Mouse (Mus musculus) MN1 (cell line): Measurements from ENCODE around the gene Ercc4.
A peak's percentile ranks its signal among the peaks of the same experiment; 100 is the strongest.
"Not testable (repeated sequence)": the region's sequence is repeated elsewhere in the genome, so short reads cannot be mapped to it uniquely, and the experiment has no call there.

ENCODE experiments used
- DNase-seq: peaks from one replicate; pipeline ENCODE4 v3.0.0-alpha.2; 2016; ENCODE audit warnings: low spot score

Ercc4 gene

DNA sequence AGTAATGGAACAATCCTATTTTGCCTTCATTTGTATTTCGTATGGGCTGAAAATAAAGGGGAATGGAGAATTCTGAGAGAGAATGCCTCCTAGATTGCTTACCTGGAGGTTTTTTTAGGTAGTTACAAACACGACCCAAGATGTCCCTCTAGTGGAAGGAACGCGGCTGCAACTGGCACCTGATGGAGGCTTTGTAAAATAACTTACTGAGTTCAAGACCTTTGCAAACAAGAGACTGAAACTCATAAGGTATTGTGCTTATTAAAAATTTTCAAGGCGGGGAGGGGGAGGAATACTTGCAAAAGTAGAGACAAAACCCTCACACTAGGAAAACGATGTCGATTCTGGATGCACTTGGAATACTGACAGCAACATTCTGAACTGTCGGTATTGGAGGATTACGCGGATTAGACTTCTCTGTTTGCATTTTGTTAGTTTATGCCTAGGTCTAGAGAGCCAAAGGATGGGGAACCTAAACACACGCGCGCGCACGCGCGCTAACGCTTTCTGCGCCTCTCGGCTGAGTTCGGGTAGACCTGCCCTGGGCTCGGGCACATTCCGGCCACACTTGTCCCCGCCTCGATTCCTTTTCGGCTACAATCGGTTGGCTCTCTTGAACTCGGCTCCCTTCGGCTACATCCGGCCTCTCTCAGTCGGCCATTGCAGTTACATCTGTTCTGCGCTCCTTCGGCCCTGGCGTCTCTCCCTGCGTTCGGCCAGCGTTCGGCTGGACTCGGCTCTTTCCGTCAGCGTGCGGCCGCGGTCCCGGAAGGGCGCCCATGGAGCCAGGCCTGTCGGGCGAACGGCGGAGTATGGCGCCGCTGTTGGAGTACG lies at the start of gene Ercc4:
TSS of gene Ercc4 (plus strand) at position 529 of the 834 bp plus-strand sequence.
- DNase-seq = peak; percentile 97

DNA sequence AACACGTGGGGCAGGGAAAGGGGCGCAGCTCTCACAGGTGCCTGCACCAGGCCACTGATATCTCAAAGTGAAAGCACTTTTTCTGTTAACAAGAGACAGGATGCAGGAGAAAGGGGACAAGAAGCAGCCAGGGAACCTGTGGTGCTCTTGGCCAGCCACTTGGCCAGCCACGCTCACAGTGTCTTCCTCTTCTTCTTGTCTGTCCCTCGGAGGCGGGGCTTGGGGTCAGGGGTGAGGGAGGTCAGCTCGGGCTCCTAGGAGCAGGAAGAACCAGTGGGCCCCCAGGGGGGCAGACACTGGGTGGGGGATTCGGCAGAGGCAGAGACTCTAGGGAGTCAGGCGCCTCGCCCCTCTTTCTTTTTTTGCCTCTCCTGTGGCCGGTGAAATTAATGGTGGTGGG lies 48.4 kb upstream of the Ercc4 start:
- DNase-seq = no peak

- DNase-seq = no peak
Observed at GRCm38 (mm10) chr16:13074176-13074575, 35.3 kb upstream of the Ercc4 start.

DNA sequence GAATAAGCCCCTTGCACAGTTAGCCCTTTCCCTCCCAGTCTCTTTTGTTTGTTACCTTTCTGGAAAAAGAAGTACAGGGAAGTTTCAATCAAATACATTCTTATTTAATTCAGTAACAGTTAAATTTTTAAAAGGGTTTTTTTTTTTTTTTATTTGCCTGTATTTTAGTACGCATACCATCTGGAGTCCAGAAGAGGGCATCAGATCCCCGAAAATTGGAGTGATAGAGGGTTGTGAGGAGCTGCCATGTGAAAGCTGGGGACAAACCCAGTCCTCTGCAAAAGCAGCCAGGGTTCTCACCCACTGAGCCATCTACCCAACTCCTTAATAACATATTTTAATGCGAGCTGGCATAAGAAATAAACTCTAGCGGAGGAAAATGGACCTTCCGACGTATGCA lies 29.3 kb upstream of the Ercc4 start:
- no peak for DNase-seq

- DNase-seq = no peak
Observed at GRCm38 (mm10) chr16:13083155-13083798, 26.2 kb upstream of the Ercc4 start.

GRCm38 (mm10) chr16:13108356-13108755 lies 1.1 kb upstream of the Ercc4 start:
- DNase-seq = no peak

- no peak for DNase-seq
Observed at GRCm38 (mm10) chr16:13109990-13110595, 609 bp downstream of the Ercc4 start.

- DNase-seq = no peak
Observed at GRCm38 (mm10) chr16:13114821-13115220, 5.3 kb downstream of the Ercc4 start.

DNA sequence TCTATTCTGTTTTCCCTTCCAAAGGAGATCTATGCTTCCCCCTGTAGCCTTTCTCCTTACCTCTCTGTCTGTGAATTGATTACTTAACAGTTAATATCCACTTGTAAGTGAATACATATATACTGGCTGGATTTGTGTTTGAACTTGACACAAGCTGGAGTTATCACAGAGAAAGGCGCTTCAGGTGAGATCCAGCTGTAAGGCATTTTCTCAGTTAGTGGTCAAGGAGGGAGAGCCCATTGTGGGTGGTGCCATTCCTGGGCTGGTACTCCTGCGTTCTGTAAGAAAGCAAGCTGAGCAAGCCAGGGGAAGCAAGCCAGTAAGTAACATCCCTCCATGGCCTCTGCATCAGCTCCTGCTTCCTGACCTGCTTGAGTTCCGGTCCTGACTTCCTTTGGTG lies 6.0 kb downstream of the Ercc4 start:
- DNase-seq = not testable (repeated sequence)

DNA sequence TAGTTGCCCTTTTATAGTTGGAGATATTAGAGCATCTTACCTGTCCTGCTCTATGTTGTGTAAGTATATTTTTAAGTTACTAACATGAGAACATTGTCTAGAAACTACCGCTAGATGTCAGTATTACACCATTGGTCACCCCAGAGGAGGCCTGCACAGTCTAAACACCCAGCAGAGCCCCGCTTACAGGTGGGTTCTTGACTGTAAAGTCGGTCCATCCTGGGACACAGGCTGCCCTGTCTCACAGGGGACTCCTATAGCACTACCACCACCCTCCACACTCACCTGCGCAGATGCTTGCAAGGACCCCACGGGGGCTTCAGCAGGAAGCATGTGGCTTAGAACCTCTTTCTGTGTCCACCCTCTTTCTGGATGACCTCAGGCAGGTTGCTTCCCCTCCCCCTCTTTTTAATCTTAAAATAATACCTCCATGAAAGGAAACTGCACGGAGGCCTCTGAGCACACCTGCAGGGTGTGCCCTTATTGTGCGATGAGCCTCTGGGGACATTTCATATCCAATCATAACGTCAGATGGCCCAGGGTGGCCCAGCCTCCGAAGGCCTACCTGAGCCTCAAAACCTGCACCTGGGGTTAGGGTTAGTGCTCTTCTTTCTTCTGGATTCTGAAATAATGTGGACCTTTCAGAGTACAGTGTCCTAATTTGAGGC lies 7.9 kb downstream of the Ercc4 start:
- peak; percentile 80 for DNase-seq

GRCm38 (mm10) chr16:13117967-13118430 lies 8.5 kb downstream of the Ercc4 start:
- no peak for DNase-seq

DNA sequence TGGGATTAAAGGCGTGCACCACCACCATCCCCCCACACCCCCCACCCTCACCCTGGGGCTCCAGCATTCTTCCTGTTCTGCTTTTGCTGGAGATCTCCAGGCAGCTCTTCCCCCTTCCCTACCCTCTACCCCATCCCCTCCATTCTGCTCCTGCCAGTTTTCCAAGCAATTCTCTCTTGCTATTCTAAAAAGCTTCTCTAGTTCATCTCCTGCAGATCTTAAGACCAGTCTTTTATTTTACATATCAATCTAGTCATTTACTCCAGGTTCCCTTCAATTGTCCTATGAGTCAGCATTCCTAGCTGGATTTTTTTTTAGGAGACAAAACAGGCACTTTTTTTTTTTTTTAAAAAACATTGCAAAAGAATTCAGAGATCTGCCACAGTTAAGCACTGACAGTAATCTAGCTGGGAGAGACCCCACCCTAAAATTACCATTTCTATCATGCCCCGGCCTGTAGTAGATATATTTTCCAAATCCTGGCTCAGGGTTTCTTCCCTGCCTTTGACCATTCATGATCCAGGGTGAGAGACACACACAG lies 9.3 kb downstream of the Ercc4 start:
- no peak for DNase-seq

DNA sequence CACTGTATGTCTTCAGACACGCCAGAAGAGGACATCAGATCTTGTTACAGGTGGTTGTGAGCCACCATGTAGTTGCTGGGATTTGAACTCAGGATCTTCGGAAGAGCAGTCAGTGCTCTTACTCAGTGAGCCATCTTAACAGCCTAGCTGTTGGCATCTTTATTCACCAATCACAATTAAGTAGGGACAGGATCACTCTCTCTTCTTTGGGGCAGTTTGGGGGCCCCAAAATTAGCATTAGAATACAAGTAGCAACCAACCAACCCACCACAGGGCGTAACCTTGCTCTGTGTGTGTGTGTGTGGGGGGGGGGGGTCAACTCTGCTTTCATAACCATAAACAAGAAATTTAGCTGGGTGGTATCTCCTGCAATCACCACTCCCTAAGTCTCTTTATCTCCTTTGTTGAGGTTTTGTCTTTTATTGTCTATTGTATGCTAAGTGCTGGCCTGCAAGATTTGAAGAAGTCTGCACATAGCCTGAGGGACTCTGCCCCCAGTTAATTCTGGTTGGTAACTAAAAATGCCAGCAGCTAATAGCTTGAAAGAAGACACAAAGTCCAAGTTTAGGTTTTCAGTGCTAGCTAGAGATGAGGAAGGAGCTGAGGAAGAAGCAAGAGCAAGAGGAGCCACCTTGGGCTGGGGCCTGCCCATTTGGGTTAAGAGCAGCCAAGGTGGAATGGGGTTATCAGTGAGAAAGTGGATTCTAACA lies 10.3 kb downstream of the Ercc4 start:
- no peak for DNase-seq

- DNase-seq = no peak
Observed at GRCm38 (mm10) chr16:13125357-13125756, 15.9 kb downstream of the Ercc4 start.

DNA sequence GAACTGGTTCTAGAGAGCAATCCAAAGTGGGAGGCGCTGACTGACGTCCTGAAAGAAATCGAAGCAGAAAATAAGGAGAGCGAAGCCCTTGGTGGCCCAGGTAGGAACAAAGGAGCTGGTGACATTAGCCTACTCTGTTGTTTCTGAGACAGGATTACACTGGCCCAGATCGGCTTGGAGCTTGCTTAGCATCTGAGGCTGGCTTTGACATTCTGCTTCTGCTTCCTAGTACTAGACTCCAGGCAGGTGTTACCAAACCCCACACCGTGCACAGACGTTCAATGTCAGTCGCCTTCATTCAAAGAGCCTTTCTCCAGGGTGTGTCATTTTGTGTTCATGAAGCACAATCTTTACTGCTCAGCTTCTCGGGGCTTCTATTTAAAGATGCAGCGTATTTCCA lies 18.1 kb downstream of the Ercc4 start:
- DNase-seq = no peak

DNA sequence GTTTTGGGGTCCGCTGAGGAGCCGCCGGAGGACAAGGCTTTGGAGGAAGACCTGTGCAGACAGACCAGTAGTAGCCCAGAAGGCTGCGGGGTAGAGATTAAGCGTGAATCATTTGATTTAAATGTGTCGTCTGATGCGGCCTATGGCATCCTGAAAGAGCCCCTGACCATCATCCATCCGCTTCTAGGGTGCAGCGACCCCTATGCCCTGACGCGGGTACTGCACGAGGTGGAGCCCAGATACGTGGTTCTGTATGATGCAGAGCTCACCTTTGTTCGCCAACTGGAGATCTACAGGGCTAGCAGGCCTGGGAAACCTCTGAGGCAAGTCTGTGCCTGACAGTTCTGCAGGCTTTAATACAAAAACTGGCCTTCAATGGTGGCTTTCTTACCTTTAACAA lies 20.9 kb downstream of the Ercc4 start:
- DNase-seq = no peak

DNA sequence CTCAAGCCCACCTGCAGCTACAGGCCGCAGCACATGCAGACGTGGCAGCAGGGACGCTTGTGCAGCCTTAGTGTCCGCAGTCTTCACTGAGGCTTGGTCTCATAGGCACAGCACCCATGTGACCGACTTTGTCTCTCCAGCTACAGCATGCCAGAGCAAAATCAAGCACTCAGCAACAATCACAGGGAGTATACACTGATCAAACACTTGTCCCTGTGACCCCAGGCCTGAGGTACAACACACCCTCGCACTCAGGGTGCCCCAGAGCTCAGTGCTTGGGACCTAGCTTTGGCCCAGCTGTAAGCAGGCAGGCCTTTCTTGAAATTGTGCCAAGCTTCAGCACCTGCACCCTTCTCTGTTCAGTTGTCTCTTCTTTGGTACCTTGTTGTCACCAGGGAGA lies 31.7 kb downstream of the Ercc4 start:
- DNase-seq = no peak

- DNase-seq = no peak
Observed at GRCm38 (mm10) chr16:13143932-13144331, 34.4 kb downstream of the Ercc4 start.

DNA sequence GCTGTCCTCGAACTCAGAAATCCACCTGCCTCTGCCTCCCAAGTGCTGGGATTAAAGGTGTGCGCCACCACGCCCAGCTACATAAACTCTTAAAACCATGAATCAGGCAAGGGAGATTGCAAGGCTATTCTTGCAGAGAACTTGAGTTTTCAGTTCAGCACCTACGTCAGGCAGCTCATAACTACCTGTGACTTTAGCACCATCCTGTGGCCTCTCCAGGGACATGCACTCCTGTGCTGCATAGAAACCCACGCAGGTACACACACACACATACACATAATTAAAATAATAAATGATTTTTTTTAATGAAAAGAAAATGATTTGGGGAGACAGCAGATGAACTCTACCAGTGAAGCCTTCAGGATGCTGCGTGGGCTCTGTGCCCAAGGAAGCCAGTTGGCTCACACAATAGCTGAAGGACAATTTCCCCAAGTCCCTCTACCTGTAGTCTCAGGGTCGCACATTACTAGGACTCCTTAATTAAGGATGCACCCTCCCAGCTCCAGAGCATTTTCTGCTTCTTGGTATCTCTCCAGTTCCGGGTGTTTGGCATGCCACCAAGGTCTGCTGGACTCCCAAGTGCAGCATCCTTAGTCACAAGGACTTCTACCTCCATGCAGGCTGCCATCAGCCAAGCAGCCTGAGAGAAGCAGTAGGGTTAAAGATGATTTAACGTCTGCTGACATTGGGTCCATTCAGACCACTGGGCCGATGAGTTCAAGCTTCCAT lies 35.4 kb downstream of the Ercc4 start:
- no peak for DNase-seq

DNA sequence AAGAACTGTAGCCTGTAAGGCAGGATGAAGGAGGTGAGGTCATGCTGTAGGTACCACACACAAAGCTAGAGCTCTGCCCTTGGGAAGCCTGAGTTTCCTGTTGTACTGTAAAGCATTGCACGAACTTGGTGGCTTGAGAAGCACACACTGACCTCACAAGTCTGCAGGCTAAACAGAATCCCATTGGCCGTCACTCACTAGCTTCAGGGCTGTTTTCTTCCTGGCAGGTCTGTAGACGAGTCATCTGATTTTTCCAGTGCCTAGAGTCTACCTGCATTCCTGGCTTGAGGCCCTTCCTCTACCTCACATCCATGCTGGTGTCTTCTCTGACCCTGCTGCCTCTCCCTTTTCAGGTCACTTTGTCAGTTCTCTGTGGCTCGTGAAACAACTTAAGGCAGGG lies 36.7 kb downstream of the Ercc4 start:
- DNase-seq = no peak
